Mouse (Mus musculus) cerebellum, adult 9-10 months (tissue): Measurements from ENCODE around the gene Tceal9.

Experiments
- DNase-seq: peaks from one replicate; pipeline ENCODE4 v3.0.0; 2022

The Tceal9 gene

DNA sequence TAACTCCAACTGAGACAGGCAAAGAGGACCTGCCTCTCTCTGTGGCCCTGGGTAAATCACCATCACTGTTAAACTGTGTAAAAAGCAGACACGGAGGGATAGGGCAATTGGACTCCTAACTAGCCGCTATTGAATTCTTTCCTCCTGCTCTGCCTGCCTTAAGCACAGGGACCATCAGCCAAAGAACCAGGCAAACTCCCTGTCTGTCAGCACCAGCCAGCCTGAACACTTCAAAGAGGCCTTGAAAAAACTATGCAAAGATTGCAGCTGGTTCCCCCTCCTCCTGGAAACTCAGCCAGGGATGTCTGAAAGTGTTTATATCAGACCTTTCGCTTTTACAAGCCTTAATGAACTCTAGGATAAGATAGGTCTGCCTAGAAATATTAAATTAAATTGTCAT lies 29.7 kb downstream of the Tceal9 start:
- DNase-seq, result no peak

DNA sequence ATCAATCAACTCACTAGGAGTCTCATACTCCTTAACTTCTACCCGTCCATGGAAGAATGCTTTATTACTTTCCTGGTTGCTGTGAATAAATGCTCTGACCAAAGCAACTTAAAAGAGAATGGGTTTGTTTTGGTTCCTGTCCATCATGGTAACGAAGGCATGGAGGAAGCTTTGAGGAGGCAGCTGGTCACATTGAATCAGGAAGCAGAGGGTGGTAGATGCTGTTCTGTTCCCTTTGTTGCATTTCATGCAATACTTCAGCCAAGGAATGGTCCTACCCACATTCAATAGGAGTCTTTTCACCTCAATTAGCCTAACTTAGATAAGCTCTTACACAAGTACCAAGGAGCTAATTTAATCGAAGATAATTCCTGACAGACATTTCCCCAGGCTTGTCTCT lies 30.5 kb downstream of the Tceal9 start:
- DNase-seq, result no peak

GRCm38 (mm10) chrX:136277577-136277976 lies 32.7 kb downstream of the Tceal9 start:
- no peak for DNase-seq

GRCm38 (mm10) chrX:136278401-136278800 lies 33.5 kb downstream of the Tceal9 start:
- no peak for DNase-seq

- no peak for DNase-seq
Observed at GRCm38 (mm10) chrX:136279410-136279809, 34.5 kb downstream of the Tceal9 start.

DNA sequence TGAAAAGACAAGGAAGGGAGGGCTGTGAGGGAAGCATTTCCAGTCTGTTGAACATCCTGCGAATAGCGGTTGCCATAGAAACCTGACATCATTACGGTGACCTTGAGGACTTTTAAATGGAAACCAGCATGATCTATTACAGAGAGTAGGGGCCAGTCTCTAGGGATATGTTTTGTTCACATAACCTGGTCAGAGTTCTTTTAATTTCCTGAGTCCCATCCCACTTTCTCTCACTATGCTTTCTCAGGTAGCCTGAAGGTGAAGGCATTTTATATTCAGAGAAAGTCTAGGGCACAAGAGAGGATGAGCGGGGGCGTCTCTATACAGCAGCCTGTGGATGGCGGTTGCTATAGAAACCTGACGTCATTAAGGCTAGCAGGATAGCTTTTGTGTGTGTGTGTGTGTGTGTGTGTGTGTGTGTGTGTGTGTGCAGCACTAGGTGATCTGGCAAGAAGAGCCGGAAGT lies 46.0 kb downstream of the Tceal9 start:
- DNase-seq, result peak; percentile 39
